Mouse (Mus musculus): ENCODE measurements at regions not wholly inside any gene's neighbourhood (a gene's known extent, or its start where the extent isn't known, plus 50 kb on each side); places are given as distances from the start of the nearest gene placed in this dataset.

GRCm38 (mm10) chr19:21077771-21078548 lies 124.0 kb upstream of the Tmc1 start:
- DNase-seq: no peak

- no peak for DNase-seq
Measured at GRCm38 (mm10) chr19:21068381-21068780, 114.4 kb upstream of the Tmc1 start.

- DNase-seq: no peak
Measured at GRCm38 (mm10) chr19:21066432-21067113, 112.6 kb upstream of the Tmc1 start.

GRCm38 (mm10) chr19:21064902-21065301 lies 110.9 kb upstream of the Tmc1 start:
- no peak for DNase-seq

GRCm38 (mm10) chr19:21053597-21054544 lies 99.9 kb upstream of the Tmc1 start:
- no peak for DNase-seq

- no peak for DNase-seq
Measured at GRCm38 (mm10) chr19:21052771-21053170, 98.8 kb upstream of the Tmc1 start.

GRCm38 (mm10) chr19:21051872-21052271 lies 97.9 kb upstream of the Tmc1 start:
- no peak for DNase-seq

- peak in 1 of 2 experiments; percentile 28 for DNase-seq
Measured at GRCm38 (mm10) chr19:21050994-21051721, 97.2 kb upstream of the Tmc1 start.

GRCm38 (mm10) chr19:21049301-21049700 lies 95.3 kb upstream of the Tmc1 start:
- no peak for DNase-seq

- DNase-seq: no peak
Measured at GRCm38 (mm10) chr19:21045565-21045964, 91.6 kb upstream of the Tmc1 start.

- DNase-seq: no peak
Measured at GRCm38 (mm10) chr19:21043958-21044357, 90.0 kb upstream of the Tmc1 start.

- DNase-seq: no peak
Measured at GRCm38 (mm10) chr19:21042536-21042935, 88.5 kb upstream of the Tmc1 start.

- DNase-seq: peak; percentile 41 to 58
Measured at GRCm38 (mm10) chr19:21037448-21038077, 83.6 kb upstream of the Tmc1 start.

GRCm38 (mm10) chr19:21036507-21037425 lies 82.8 kb upstream of the Tmc1 start:
- peak; percentile 66 to 77 for DNase-seq

- DNase-seq: no peak
Measured at GRCm38 (mm10) chr19:21035505-21035904, 81.5 kb upstream of the Tmc1 start.

- no peak for DNase-seq
Measured at GRCm38 (mm10) chr19:21033991-21034390, 80.0 kb upstream of the Tmc1 start.

GRCm38 (mm10) chr19:21032558-21032957 lies 78.6 kb upstream of the Tmc1 start:
- DNase-seq: no peak

- no peak for DNase-seq
Measured at GRCm38 (mm10) chr19:21031768-21032308, 77.8 kb upstream of the Tmc1 start.

- no peak for DNase-seq
Measured at GRCm38 (mm10) chr19:21030971-21031370, 77.0 kb upstream of the Tmc1 start.

- no peak for DNase-seq
Measured at GRCm38 (mm10) chr19:21028981-21029380, 75.0 kb upstream of the Tmc1 start.
